Comparison of ENCODE assay signal across 22 mouse cellular contexts in genomic region chr19:46198293-46198692, GRCm38 (mm10). TPM values are rescaled to one million over a fixed set of nuclear protein-coding genes. Genes with fewer than 3 reads are reported as not detected.
A peak's percentile ranks its signal among the peaks of the same experiment; 100 is the strongest.
DNase-seq lines count a peak whose midpoint lies in the region; ATAC-seq and TF ChIP-seq lines count a peak whose summit lies in the region.
"Had no signal": no experiment of that assay in that cellular context is flagged by ENCODE, and none has a peak within 500 bp of the region (broad histone marks: within the 10 kb centered on the region; RNA-seq: fewer than 3 reads in every experiment).

No protein-coding gene starts in this region.

- no peak overlapping the region for H3K9ac ChIP-seq in intestine, embryonic 15.5 days
- H3K9ac ChIP-seq in intestine, postnatal 0 days (ENCODE audit: low read depth, low read length) = no peak overlapping the region
- H3K9ac ChIP-seq in hindbrain, embryonic 11.5 days (ENCODE audit: low read depth, low read length) = no peak overlapping the region
- H3K9ac ChIP-seq: hindbrain, embryonic 13.5 days had no signal

- no peak for TF ChIP-seq POLR2A in kidney, adult 2 months (IDR thresholded peaks at IDR 0.05; ENCODE audit: low read depth, low read length)

- no peak for TF ChIP-seq CTCF in kidney, adult 2 months (conservative IDR thresholded peaks at IDR 0.05; ENCODE audit: insufficient read depth, insufficient read length, low read depth, low read length)
- TF ChIP-seq CTCF in intestine, postnatal 0 days (IDR thresholded peaks at IDR 0.05; ENCODE audit: low read depth) = no peak

- H3K27ac ChIP-seq in kidney, adult 2 months (ENCODE audit: insufficient read depth, low read depth, low read length) = peak overlapping the region; percentile 89
- no peak overlapping the region for H3K27ac ChIP-seq in intestine, embryonic 15.5 days
- peak overlapping the region; percentile 82 for H3K27ac ChIP-seq in intestine, postnatal 0 days (ENCODE audit: low read depth, low read length)
- H3K27ac ChIP-seq in hindbrain, embryonic 11.5 days (ENCODE audit: low read depth, low read length) = no peak overlapping the region
- H3K27ac ChIP-seq: embryonic facial prominence, embryonic 10.5 days; heart, embryonic 10.5 days; hindbrain, embryonic 13.5 days had no signal

- H3K27me3 ChIP-seq in kidney, adult 2 months (replicated peaks; ENCODE audit: control insufficient read depth, insufficient read depth, low read length) = no peaks in the 10 kb centered on the region
- no peaks in the 10 kb centered on the region for H3K27me3 ChIP-seq in intestine, embryonic 15.5 days (replicated peaks)
- no peaks in the 10 kb centered on the region for H3K27me3 ChIP-seq in intestine, postnatal 0 days (replicated peaks; ENCODE audit: control insufficient read depth, insufficient read depth, low read length)
- no peaks in the 10 kb centered on the region for H3K27me3 ChIP-seq in hindbrain, embryonic 11.5 days (ENCODE audit: control insufficient read depth, insufficient read depth, low read length)
- H3K27me3 ChIP-seq: CH12.LX; hindbrain, embryonic 13.5 days; Patski had no signal

- peaks cover 18% of the 10 kb centered on the region; the same call in 1 of the 2 replicates for H3K4me1 ChIP-seq in kidney, adult 2 months (ENCODE audit: control insufficient read depth, insufficient read depth, low read length)
- 0 out of 2 replicates have a peak, but pooled peaks cover 3% of the 10 kb centered on the region for H3K4me1 ChIP-seq in intestine, embryonic 15.5 days (replicated peaks)
- H3K4me1 ChIP-seq in intestine, postnatal 0 days (replicated peaks; ENCODE audit: control insufficient read depth, insufficient read depth, low read length) = peaks cover 3% of the 10 kb centered on the region; the same call in 1 of the 2 replicates
- no peaks in the 10 kb centered on the region for H3K4me1 ChIP-seq in hindbrain, embryonic 11.5 days (replicated peaks; ENCODE audit: control insufficient read depth, insufficient read depth, low read length)
- H3K4me1 ChIP-seq: embryonic facial prominence, embryonic 10.5 days; hindbrain, embryonic 13.5 days had no signal

- DNase-seq in kidney, adult 2 months = peak; percentile 74
- DNase-seq in kidney, postnatal 10 days = no peak
- DNase-seq in large intestine, adult 2 months (ENCODE audit: low read depth, low spot score) = peak; percentile 39
- DNase-seq in hindbrain, embryonic 11.5 days (ENCODE audit: low spot score) = no peak
- DNase-seq: adrenal gland, postnatal 14 days; cerebellum, adult 11-12 months; cerebellum, adult 9-11 months; cerebellum, postnatal 36 days; gastrocnemius, postnatal 36 days; heart, adult 18-20 months; heart, postnatal 10 days; heart, postnatal 4 days had no signal

- H3K36me3 ChIP-seq in kidney, adult 2 months (ENCODE audit: control insufficient read depth, insufficient read depth, low read length) = no peaks in the 10 kb centered on the region
- H3K36me3 ChIP-seq in intestine, embryonic 15.5 days = no peaks in the 10 kb centered on the region
- no peaks in the 10 kb centered on the region for H3K36me3 ChIP-seq in intestine, postnatal 0 days (ENCODE audit: control insufficient read depth, insufficient read depth)
- no peaks in the 10 kb centered on the region for H3K36me3 ChIP-seq in hindbrain, embryonic 11.5 days (ENCODE audit: control insufficient read depth, insufficient read depth, low read length)
- H3K36me3 ChIP-seq: embryonic facial prominence, embryonic 10.5 days; heart, embryonic 10.5 days; hindbrain, embryonic 13.5 days had no signal

- WGBS in kidney, adult 2 months = 52% methylated on average over 3 of the region's 3 CpGs
- 74% methylated on average over 3 of the region's 3 CpGs for WGBS in intestine, embryonic 15.5 days
- WGBS in intestine, postnatal 0 days = 35% methylated on average over 3 of the region's 3 CpGs
- WGBS in large intestine, adult 2 months = 39% methylated on average over 3 of the region's 3 CpGs
- WGBS in hindbrain, embryonic 11.5 days = 92% methylated on average over 3 of the region's 3 CpGs

- H3K9me3 ChIP-seq in intestine, embryonic 15.5 days = no peaks in the 10 kb centered on the region
- no peaks in the 10 kb centered on the region for H3K9me3 ChIP-seq in intestine, postnatal 0 days (ENCODE audit: control insufficient read depth)
- no peaks in the 10 kb centered on the region for H3K9me3 ChIP-seq in hindbrain, embryonic 11.5 days (ENCODE audit: control insufficient read depth, low read length)
- H3K9me3 ChIP-seq: embryonic facial prominence, embryonic 10.5 days; heart, embryonic 10.5 days; hindbrain, embryonic 13.5 days had no signal

- H3K4me2 ChIP-seq in intestine, embryonic 15.5 days (replicated peaks) = no peak overlapping the region
- H3K4me2 ChIP-seq in intestine, postnatal 0 days (replicated peaks; ENCODE audit: low read depth) = peak overlapping the region; percentile 27
- H3K4me2 ChIP-seq in hindbrain, embryonic 11.5 days (replicated peaks; ENCODE audit: low read depth, low read length) = no peak overlapping the region
- H3K4me2 ChIP-seq: hindbrain, embryonic 13.5 days had no signal

- no peak overlapping the region for H3K4me3 ChIP-seq in kidney, adult 2 months (ENCODE audit: insufficient read depth, low read depth, low read length)
- H3K4me3 ChIP-seq in intestine, embryonic 15.5 days (replicated peaks) = no peak overlapping the region
- H3K4me3 ChIP-seq in intestine, postnatal 0 days (ENCODE audit: low read depth, low read length) = no peak overlapping the region
- H3K4me3 ChIP-seq in hindbrain, embryonic 11.5 days (ENCODE audit: low read depth, low read length) = no peak overlapping the region
- H3K4me3 ChIP-seq: embryonic facial prominence, embryonic 10.5 days; heart, embryonic 10.5 days; hindbrain, embryonic 13.5 days had no signal

- ATAC-seq in intestine, embryonic 15.5 days = peak; percentile 71
- ATAC-seq in intestine, postnatal 0 days = peak; percentile 88
- ATAC-seq in frontal cortex, adult (ENCODE audit: low TSS enrichment) = no peak
- no peak for ATAC-seq in hindbrain, embryonic 11.5 days (ENCODE audit: low FRiP score)
- ATAC-seq: activated CD4-positive, CD25-positive, alpha-beta regulatory T cell, adult 4 months; forebrain, embryonic 14.5 days; Patski had no signal

RNA-seq across cellular contexts. Expression of gene Gbf1, which starts 46.0 kb away (rescaled TPM):
- polyA plus RNA-seq in kidney, adult 2 months (2012; rRNA removed) = 60.8 and 64.7 TPM in 2 replicates
- polyA plus RNA-seq in intestine, embryonic 15.5 days (2015; fragmentation: Nextera tagmentation; extraction: Ambion mirVana) = 49.6 and 50.0 TPM in 2 replicates
- 28.0 and 32.1 TPM in 2 replicates for polyA plus RNA-seq in intestine, postnatal 0 days (2015; fragmentation: Nextera tagmentation; extraction: Ambion mirVana)
- 67.8 and 92.2 TPM in 2 replicates for polyA plus RNA-seq in large intestine, adult 2 months (2012; rRNA removed)
- polyA plus RNA-seq in hindbrain, embryonic 11.5 days (2014; fragmentation: Nextera tagmentation; extraction: Ambion mirVana) = 43.8 and 63.0 TPM in 2 replicates

RNA-seq across cellular contexts. Expression of gene Pitx3, which starts 50.2 kb away (rescaled TPM):
- 0.05 TPM in 1 of 2 replicates, not detected in the other for polyA plus RNA-seq in kidney, adult 2 months (2012; rRNA removed)
- not detected in 2 replicates for polyA plus RNA-seq in intestine, embryonic 15.5 days (2015; fragmentation: Nextera tagmentation; extraction: Ambion mirVana)
- polyA plus RNA-seq in intestine, postnatal 0 days (2015; fragmentation: Nextera tagmentation; extraction: Ambion mirVana) = not detected in 2 replicates
- not detected in 2 replicates for polyA plus RNA-seq in large intestine, adult 2 months (2012; rRNA removed)
- polyA plus RNA-seq in hindbrain, embryonic 11.5 days (2014; fragmentation: Nextera tagmentation; extraction: Ambion mirVana) = 0.65 and 0.88 TPM in 2 replicates
- polyA plus RNA-seq: activated CD4-positive, CD25-positive, alpha-beta regulatory T cell, adult 4 months; forebrain, embryonic 14.5 days; Patski had no signal

Comparison
In these comparisons a context has a peak if more than half of its experiments do, and no peak if none do; other contexts are left out.
1. DNase-seq: peak in kidney, adult 2 months (single experiment) and large intestine, adult 2 months (single experiment); none in kidney, postnatal 10 days (single experiment) and hindbrain, embryonic 11.5 days (single experiment).
2. H3K27ac ChIP-seq: peak in kidney, adult 2 months (single experiment) and intestine, postnatal 0 days (single experiment); none in intestine, embryonic 15.5 days (single experiment) and hindbrain, embryonic 11.5 days (single experiment).
3. ATAC-seq: peak in intestine, embryonic 15.5 days (single experiment) and intestine, postnatal 0 days (single experiment); none in frontal cortex, adult (single experiment) and hindbrain, embryonic 11.5 days (single experiment).